Mouse (Mus musculus): ENCODE measurements around the gene Abcc8. TPM values are rescaled to one million over a fixed set of nuclear protein-coding genes. Genes with fewer than 3 reads are reported as not detected.

Abcc8 gene
- polyA plus RNA-seq, 1 experiment = not detected

- Histone ChIP-seq H3K4me3 (replicated peaks) (no peak overlapping the region), H3K36me3 (ENCODE audit: control insufficient read depth) (no peaks in the 10 kb centered on the region), H3K27me3 (ENCODE audit: control insufficient read depth) (no peaks in the 10 kb centered on the region), H3K9me3 (ENCODE audit: control insufficient read depth, low read length) (no peaks in the 10 kb centered on the region), H3K4me1 (ENCODE audit: control insufficient read depth) (no peaks in the 10 kb centered on the region; the same call in 1 of the 2 replicates)
- no peak for TF ChIP-seq GATA1 (IDR thresholded peaks at IDR 0.05; ENCODE audit: low read length)
- TF ChIP-seq TAL1 (IDR thresholded peaks at IDR 0.05; ENCODE audit: low read length) = no peak
Observed at GRCm38 (mm10) chr7:46144061-46144460, 35.8 kb downstream of the Abcc8 start.

GRCm38 (mm10) chr7:46138329-46138930 lies 41.4 kb downstream of the Abcc8 start:
- no peaks in the 10 kb centered on the region for H3K4me1 ChIP-seq (ENCODE audit: control insufficient read depth)
- H3K4me3 ChIP-seq (replicated peaks) = no peak overlapping the region
- no peaks in the 10 kb centered on the region for H3K36me3 ChIP-seq (ENCODE audit: control insufficient read depth)
- TF ChIP-seq TAL1 (IDR thresholded peaks at IDR 0.05; ENCODE audit: low read length) (no peak), GATA1 (IDR thresholded peaks at IDR 0.05; ENCODE audit: low read length) (no peak)
- H3K9me3 ChIP-seq (ENCODE audit: control insufficient read depth, low read length) = no peaks in the 10 kb centered on the region
- no peaks in the 10 kb centered on the region for H3K27me3 ChIP-seq (ENCODE audit: control insufficient read depth)

GRCm38 (mm10) chr7:46133858-46134257 lies 46.0 kb downstream of the Abcc8 start:
- Histone ChIP-seq H3K9me3 (ENCODE audit: control insufficient read depth, low read length) (no peaks in the 10 kb centered on the region), H3K4me3 (replicated peaks) (no peak overlapping the region), H3K36me3 (ENCODE audit: control insufficient read depth) (no peaks in the 10 kb centered on the region), H3K27me3 (ENCODE audit: control insufficient read depth) (no peaks in the 10 kb centered on the region), H3K4me1 (ENCODE audit: control insufficient read depth) (no peaks in the 10 kb centered on the region)
- TF ChIP-seq GATA1 (IDR thresholded peaks at IDR 0.05; ENCODE audit: low read length) = no peak
- no peak for TF ChIP-seq TAL1 (IDR thresholded peaks at IDR 0.05; ENCODE audit: low read length)

- Histone ChIP-seq H3K4me3 (replicated peaks) (no peak overlapping the region), H3K36me3 (ENCODE audit: control insufficient read depth) (no peaks in the 10 kb centered on the region), H3K27me3 (ENCODE audit: control insufficient read depth) (no peaks in the 10 kb centered on the region), H3K9me3 (ENCODE audit: control insufficient read depth, low read length) (no peaks in the 10 kb centered on the region), H3K4me1 (ENCODE audit: control insufficient read depth) (no peaks in the 10 kb centered on the region)
- TF ChIP-seq GATA1 (IDR thresholded peaks at IDR 0.05; ENCODE audit: low read length) = no peak
- TF ChIP-seq TAL1 (IDR thresholded peaks at IDR 0.05; ENCODE audit: low read length) = no peak
Observed at GRCm38 (mm10) chr7:46132229-46132628, 47.6 kb downstream of the Abcc8 start.

- Histone ChIP-seq H3K4me1 (ENCODE audit: control insufficient read depth) (no peaks in the 10 kb centered on the region), H3K36me3 (ENCODE audit: control insufficient read depth) (no peaks in the 10 kb centered on the region), H3K27me3 (ENCODE audit: control insufficient read depth) (no peaks in the 10 kb centered on the region), H3K9me3 (ENCODE audit: control insufficient read depth, low read length) (no peaks in the 10 kb centered on the region), H3K4me3 (replicated peaks) (no peak overlapping the region)
- no peak for TF ChIP-seq TAL1 (IDR thresholded peaks at IDR 0.05; ENCODE audit: low read length)
- TF ChIP-seq GATA1 (IDR thresholded peaks at IDR 0.05; ENCODE audit: low read length) = no peak
Observed at GRCm38 (mm10) chr7:46131806-46132205, 48.0 kb downstream of the Abcc8 start.

GRCm38 (mm10) chr7:46131266-46131665 lies 48.6 kb downstream of the Abcc8 start:
- no peak for TF ChIP-seq TAL1 (IDR thresholded peaks at IDR 0.05; ENCODE audit: low read length)

GRCm38 (mm10) chr7:46130723-46131122 lies 49.1 kb downstream of the Abcc8 start:
- Histone ChIP-seq H3K4me3 (replicated peaks) (no peak overlapping the region), H3K4me1 (ENCODE audit: control insufficient read depth) (no peaks in the 10 kb centered on the region), H3K27me3 (ENCODE audit: control insufficient read depth) (no peaks in the 10 kb centered on the region), H3K9me3 (ENCODE audit: control insufficient read depth, low read length) (no peaks in the 10 kb centered on the region), H3K36me3 (ENCODE audit: control insufficient read depth) (no peaks in the 10 kb centered on the region)
- TF ChIP-seq TAL1 (IDR thresholded peaks at IDR 0.05; ENCODE audit: low read length) = no peak
- no peak for TF ChIP-seq GATA1 (IDR thresholded peaks at IDR 0.05; ENCODE audit: low read length)

More at GRCm38 (mm10) chr7:46131266-46131665, 48.6 kb downstream of the Abcc8 start:
- Histone ChIP-seq H3K9me3 (ENCODE audit: control insufficient read depth, low read length) (no peaks in the 10 kb centered on the region), H3K4me3 (replicated peaks) (no peak overlapping the region), H3K36me3 (ENCODE audit: control insufficient read depth) (no peaks in the 10 kb centered on the region), H3K27me3 (ENCODE audit: control insufficient read depth) (no peaks in the 10 kb centered on the region), H3K4me1 (ENCODE audit: control insufficient read depth) (no peaks in the 10 kb centered on the region)

- no peaks in the 10 kb centered on the region for H3K36me3 ChIP-seq (ENCODE audit: control insufficient read depth)
- TF ChIP-seq TAL1 (IDR thresholded peaks at IDR 0.05; ENCODE audit: low read length) = no peak
- TF ChIP-seq GATA1 (IDR thresholded peaks at IDR 0.05; ENCODE audit: low read length) = no peak
- no peaks in the 10 kb centered on the region for H3K9me3 ChIP-seq (ENCODE audit: control insufficient read depth, low read length)
- H3K4me1 ChIP-seq (ENCODE audit: control insufficient read depth) = no peaks in the 10 kb centered on the region
- no peaks in the 10 kb centered on the region for H3K27me3 ChIP-seq (ENCODE audit: control insufficient read depth)
- no peak overlapping the region for H3K4me3 ChIP-seq (replicated peaks)
Observed at GRCm38 (mm10) chr7:46129463-46130179, 50.2 kb downstream of the Abcc8 start.

GRCm38 (mm10) chr7:46128196-46128595 lies 51.6 kb downstream of the Abcc8 start:
- H3K4me1 ChIP-seq (ENCODE audit: control insufficient read depth) = no peaks in the 10 kb centered on the region
- no peaks in the 10 kb centered on the region for H3K36me3 ChIP-seq (ENCODE audit: control insufficient read depth)
- TF ChIP-seq GATA1 (IDR thresholded peaks at IDR 0.05; ENCODE audit: low read length) (no peak), TAL1 (IDR thresholded peaks at IDR 0.05; ENCODE audit: low read length) (no peak)
- H3K4me3 ChIP-seq (replicated peaks) = no peak overlapping the region
- H3K27me3 ChIP-seq (ENCODE audit: control insufficient read depth) = no peaks in the 10 kb centered on the region
- H3K9me3 ChIP-seq (ENCODE audit: control insufficient read depth, low read length) = no peaks in the 10 kb centered on the region

Measured in erythroblast, embryonic 14.5 days (primary cell).